Mouse (Mus musculus) heart, postnatal 0 days (tissue): ENCODE measurements at regions not wholly inside any gene's neighbourhood (a gene's known extent, or its start where the extent isn't known, plus 50 kb on each side); places are given as distances from the start of the nearest gene placed in this dataset.
A peak's percentile ranks its signal among the peaks of the same experiment; 100 is the strongest.

Experiments
- ATAC-seq: fragments of 200-750 bp; cut with Nextera tagmentation; 2 replicates; pipeline ENCODE4 v1.8.0; 2017; ENCODE audit warnings: low read depth, moderate number of reproducible peaks, moderate library complexity; ENCODE audit not compliant: insufficient read depth
- DNase-seq: peaks from one replicate; pipeline ENCODE4 v3.0.0-alpha.2; 2016; ENCODE audit warnings: low spot score
- H3K27ac ChIP-seq: fragments of 300-500 bp; sonication (generic); 2 replicates; pipeline ENCODE4 v1.5.1; 2014; ENCODE audit warnings: low read depth, mild to moderate bottlenecking
- H3K27me3 ChIP-seq: fragments of 300-500 bp; sonication (generic); 2 replicates; pipeline ENCODE4 v1.6.1; 2014; ENCODE audit warnings: low read length, mixed read lengths; ENCODE audit not compliant: control insufficient read depth, insufficient read depth
- H3K36me3 ChIP-seq: fragments of 300-500 bp; sonication (generic); replicated peaks from 2 replicates; pipeline ENCODE4 v1.6.1; 2014; ENCODE audit warnings: low read length, mixed read lengths; ENCODE audit not compliant: control insufficient read depth, insufficient read depth
- H3K4me1 ChIP-seq: fragments of 300-500 bp; sonication (generic); 2 replicates; pipeline ENCODE4 v1.6.1; 2014; ENCODE audit warnings: antibody characterized with exemption; ENCODE audit not compliant: control insufficient read depth, insufficient read depth
- H3K4me2 ChIP-seq: fragments of 300-500 bp; sonication (generic); 2 replicates; pipeline ENCODE4 v1.6.1; 2014; ENCODE audit warnings: low read depth, mild to moderate bottlenecking, low read length, moderate library complexity
- H3K4me3 ChIP-seq: fragments of 300-500 bp; sonication (generic); 2 replicates; pipeline ENCODE4 v1.5.1; 2014; ENCODE audit warnings: low read depth, low read length
- H3K9ac ChIP-seq: fragments of 300-500 bp; sonication (generic); replicated peaks from 2 replicates; pipeline ENCODE4 v1.6.1; 2014; ENCODE audit warnings: low read depth, low read length, mixed read lengths
- H3K9me3 ChIP-seq: fragments of 300-500 bp; sonication (generic); replicated peaks from 2 replicates; pipeline ENCODE4 v1.6.1; 2016; ENCODE audit warnings: low read length; ENCODE audit not compliant: control insufficient read depth
- CTCF ChIP-seq: IDR thresholded peaks from 2 replicates; pipeline ENCODE4 v1.5.1; 2016; ENCODE audit warnings: antibody characterized with exemption, control low read depth, low read depth
- EP300 ChIP-seq: IDR thresholded peaks from 2 replicates; pipeline ENCODE4 v1.6.1; 2016; ENCODE audit warnings: antibody characterized with exemption, low read depth
- WGBS: fragments of 180-500 bp; shearing (Covaris S2); extraction: QIAGEN DNeasy Blood & Tissue Kit; methylation state at CpG from one replicate; pipeline ENCODE4 v1.1.7; 2014; 5-methylcytosine and 5-hydroxymethylcytosine counted together

- WGBS: 85% methylated on average over 3 of the region's 3 CpGs
Measured at GRCm38 (mm10) chr5:64568294-64568693, 234.9 kb upstream of the Klf3 start.

DNA sequence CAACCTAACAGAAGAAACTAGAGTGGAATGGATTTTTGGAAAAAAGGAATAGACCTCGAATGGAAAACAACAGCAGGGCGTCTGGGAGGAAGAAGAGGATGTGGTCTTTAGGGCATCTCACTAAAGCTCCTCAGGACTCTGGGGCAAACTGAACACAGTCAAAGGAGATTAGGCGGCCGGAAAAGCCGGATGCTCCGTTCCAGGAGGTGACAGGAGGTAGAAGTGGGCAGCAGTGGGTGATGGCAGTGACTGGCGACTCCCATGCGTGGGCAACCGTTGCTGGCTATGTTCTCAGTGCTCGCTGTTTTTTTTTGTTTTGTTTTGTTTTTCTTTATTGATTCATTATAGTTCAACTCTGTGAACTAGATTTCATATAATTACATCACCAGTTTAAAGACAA lies 228.8 kb upstream of the Klf3 start:
- no peak for TF ChIP-seq CTCF
- TF ChIP-seq EP300: no peak
- Histone ChIP-seq H3K4me3 (no peak overlapping the region), H3K36me3 (no peaks in the 10 kb centered on the region), H3K4me1 (peaks cover under 1% of the 10 kb centered on the region; the same call in 1 of the 2 replicates), H3K9ac (no peak overlapping the region), H3K27ac (no peak overlapping the region), H3K9me3 (no peaks in the 10 kb centered on the region), H3K27me3 (no peaks in the 10 kb centered on the region), H3K4me2 (no peak overlapping the region)
- DNase-seq (no peak), ATAC-seq (no peak)
- WGBS: 77% methylated on average over 10 of the region's 10 CpGs

More at GRCm38 (mm10) chr5:64568294-64568693, 234.9 kb upstream of the Klf3 start:
- TF ChIP-seq EP300 (no peak), CTCF (no peak)
- Histone ChIP-seq H3K27ac (no peak overlapping the region), H3K9me3 (no peaks in the 10 kb centered on the region), H3K27me3 (no peaks in the 10 kb centered on the region), H3K36me3 (no peaks in the 10 kb centered on the region), H3K4me3 (no peak overlapping the region), H3K4me2 (no peak overlapping the region), H3K9ac (no peak overlapping the region), H3K4me1 (no peaks in the 10 kb centered on the region)
- DNase-seq: no peak
- ATAC-seq: no peak

DNA sequence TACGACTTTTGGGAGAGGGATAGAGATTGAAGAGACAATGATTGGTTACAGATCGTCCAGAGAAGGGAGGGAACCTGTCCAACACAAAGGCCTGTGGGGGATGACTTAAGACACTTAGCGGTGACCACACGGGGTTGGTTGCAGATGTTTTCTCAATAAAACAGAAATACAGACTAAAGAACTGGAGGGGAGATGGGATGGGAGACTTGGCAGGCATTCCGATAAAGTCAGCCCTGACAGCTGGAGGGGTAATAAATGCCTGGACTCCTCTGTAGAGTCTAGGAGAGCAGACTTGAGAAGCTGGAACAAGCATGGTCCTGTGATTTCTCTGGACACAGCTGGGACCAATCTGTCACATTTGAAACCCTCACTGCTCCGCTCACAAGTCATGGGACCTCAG lies 227.3 kb upstream of the Klf3 start:
- H3K36me3 ChIP-seq: no peaks in the 10 kb centered on the region
- WGBS: 67% methylated on average over 6 of the region's 6 CpGs
- H3K27me3 ChIP-seq: no peaks in the 10 kb centered on the region
- H3K9me3 ChIP-seq: no peaks in the 10 kb centered on the region
- H3K27ac ChIP-seq: 0 out of 2 replicates have a peak overlapping the region, but pooled peaks have one; percentile 64
- ATAC-seq (no peak; the same call in 1 of the 2 replicates), DNase-seq (no peak)
- H3K4me1 ChIP-seq: peaks cover 13% of the 10 kb centered on the region
- H3K4me3 ChIP-seq: no peak overlapping the region
- TF ChIP-seq CTCF: no peak
- TF ChIP-seq EP300: no peak
- no peak overlapping the region for H3K4me2 ChIP-seq
- H3K9ac ChIP-seq: no peak overlapping the region

- no peak for TF ChIP-seq EP300
- no peak for TF ChIP-seq CTCF
- Histone ChIP-seq H3K4me2 (no peak overlapping the region), H3K4me3 (no peak overlapping the region), H3K27me3 (no peaks in the 10 kb centered on the region), H3K4me1 (peaks cover 16% of the 10 kb centered on the region), H3K27ac (peak overlapping the region; percentile 64), H3K9ac (no peak overlapping the region; the same call in 1 of the 2 replicates), H3K36me3 (no peaks in the 10 kb centered on the region), H3K9me3 (no peaks in the 10 kb centered on the region)
- WGBS: 66% methylated on average over 19 of the region's 19 CpGs
- no peak for DNase-seq
- no peak for ATAC-seq
Measured at GRCm38 (mm10) chr5:64576426-64577262, 226.5 kb upstream of the Klf3 start.

GRCm38 (mm10) chr5:64577424-64577823 lies 225.8 kb upstream of the Klf3 start:
- Histone ChIP-seq H3K9me3 (no peaks in the 10 kb centered on the region), H3K4me2 (no peak overlapping the region), H3K4me1 (peaks cover 16% of the 10 kb centered on the region), H3K36me3 (no peaks in the 10 kb centered on the region), H3K9ac (no peak overlapping the region), H3K4me3 (no peak overlapping the region), H3K27ac (peak overlapping the region; percentile 64), H3K27me3 (no peaks in the 10 kb centered on the region)
- WGBS: 40% methylated on average over 7 of the region's 7 CpGs
- no peak for DNase-seq
- TF ChIP-seq CTCF (no peak), EP300 (no peak)
- no peak for ATAC-seq
